Mouse (Mus musculus): Measurements from ENCODE around the gene Zfp609. TPM values are rescaled to one million over a fixed set of nuclear protein-coding genes. Genes with fewer than 3 reads are reported as not detected.

The Zfp609 gene
- polyA plus RNA-seq, 1 experiment = 48.1 TPM

- TF ChIP-seq GATA1 (IDR thresholded peaks at IDR 0.05; ENCODE audit: low read length) = no peak
These were observed 146.3 kb downstream of the Zfp609 start for GRCm38 (mm10) chr9:65680938-65681633.

DNA sequence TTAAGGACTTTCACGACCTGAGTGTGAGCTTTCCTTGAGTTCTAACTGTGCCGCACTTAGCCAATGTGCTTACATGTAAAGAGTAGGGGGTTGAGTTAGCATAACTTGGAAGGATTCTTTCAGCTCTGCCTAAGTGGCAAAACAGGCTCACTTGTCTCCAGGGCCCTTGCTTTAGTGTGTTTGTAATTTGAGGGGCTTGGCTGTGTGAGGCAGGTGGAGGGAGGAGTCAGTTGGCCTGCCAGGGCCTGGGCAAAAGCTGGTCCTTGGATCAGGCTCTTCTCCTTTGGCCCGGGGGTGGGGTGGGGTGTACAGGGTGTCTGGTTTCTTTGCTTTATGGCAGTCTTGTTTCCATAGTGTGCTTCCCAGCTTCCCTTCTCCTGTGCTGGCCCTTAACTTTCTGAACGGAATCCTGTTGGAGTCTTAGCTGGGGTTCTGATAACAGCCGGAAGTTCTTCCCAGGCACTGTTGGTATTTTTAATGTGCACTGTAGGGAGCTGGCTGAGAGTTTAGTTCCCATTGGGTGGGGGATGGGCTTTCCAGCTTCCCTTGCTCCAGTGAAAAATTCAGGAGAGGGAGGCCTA is 148.1 kb downstream of the Zfp609 start:
- TF ChIP-seq GATA1 (IDR thresholded peaks at IDR 0.05; ENCODE audit: low read length) = no peak

- no peak for TF ChIP-seq GATA1 (IDR thresholded peaks at IDR 0.05; ENCODE audit: low read length)
These were observed 150.3 kb downstream of the Zfp609 start for GRCm38 (mm10) chr9:65677119-65677462.

GRCm38 (mm10) chr9:65676358-65677118 is 150.8 kb downstream of the Zfp609 start:
- no peak for TF ChIP-seq GATA1 (IDR thresholded peaks at IDR 0.05; ENCODE audit: low read length)

- no peak for TF ChIP-seq GATA1 (IDR thresholded peaks at IDR 0.05; ENCODE audit: low read length)
These were observed 151.7 kb downstream of the Zfp609 start for GRCm38 (mm10) chr9:65675461-65676357.

- TF ChIP-seq GATA1 (IDR thresholded peaks at IDR 0.05; ENCODE audit: low read length) = no peak
These were observed 154.4 kb downstream of the Zfp609 start for GRCm38 (mm10) chr9:65672996-65673395.

DNA sequence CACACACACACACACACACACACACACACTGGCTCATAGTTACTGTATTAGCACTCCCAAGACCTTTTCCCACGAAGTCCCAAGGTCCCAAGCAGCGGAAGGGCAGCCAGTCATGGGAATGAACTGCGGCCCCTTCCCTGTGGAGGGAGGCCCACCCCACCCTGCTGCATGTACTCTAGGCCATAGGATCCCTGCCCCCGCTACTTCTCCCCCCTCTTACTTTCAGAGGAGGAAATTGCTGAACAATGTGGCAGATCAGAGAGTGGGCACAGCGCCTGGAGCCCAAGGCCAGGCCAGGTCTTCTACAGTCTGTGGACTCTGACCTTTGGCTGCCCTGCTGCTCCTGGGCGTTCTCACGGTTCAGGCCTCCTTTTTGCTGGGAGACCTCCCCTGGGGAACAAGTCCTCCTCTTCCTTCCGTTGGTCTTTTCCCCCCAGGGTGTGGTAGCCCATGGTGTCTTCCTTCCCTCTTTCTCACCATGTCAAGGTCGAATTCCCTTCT is 155.9 kb downstream of the Zfp609 start:
- no peak for TF ChIP-seq GATA1 (IDR thresholded peaks at IDR 0.05; ENCODE audit: low read length)

- TF ChIP-seq GATA1 (IDR thresholded peaks at IDR 0.05; ENCODE audit: low read length) = no peak
These were observed 159.7 kb downstream of the Zfp609 start, which contains the start of gene Oaz2 for GRCm38 (mm10) chr9:65667701-65668100. Gene Oaz2, plus strand, starts transcription at chr9:65668001.

GRCm38 (mm10) chr9:65666042-65666441 is 161.3 kb downstream of the Zfp609 start:
- no peak for TF ChIP-seq GATA1 (IDR thresholded peaks at IDR 0.05; ENCODE audit: low read length)

- TF ChIP-seq GATA1 (IDR thresholded peaks at IDR 0.05; ENCODE audit: low read length) = no peak
These were observed 163.2 kb downstream of the Zfp609 start for GRCm38 (mm10) chr9:65664163-65664562.

GRCm38 (mm10) chr9:65661493-65661892 is 165.9 kb downstream of the Zfp609 start:
- no peak for TF ChIP-seq GATA1 (IDR thresholded peaks at IDR 0.05; ENCODE audit: low read length)

GRCm38 (mm10) chr9:65661029-65661428 is 166.3 kb downstream of the Zfp609 start:
- TF ChIP-seq GATA1 (IDR thresholded peaks at IDR 0.05; ENCODE audit: low read length) = no peak

- TF ChIP-seq GATA1 (IDR thresholded peaks at IDR 0.05; ENCODE audit: low read length) = no peak
These were observed 170.1 kb downstream of the Zfp609 start for GRCm38 (mm10) chr9:65657218-65657617.

DNA sequence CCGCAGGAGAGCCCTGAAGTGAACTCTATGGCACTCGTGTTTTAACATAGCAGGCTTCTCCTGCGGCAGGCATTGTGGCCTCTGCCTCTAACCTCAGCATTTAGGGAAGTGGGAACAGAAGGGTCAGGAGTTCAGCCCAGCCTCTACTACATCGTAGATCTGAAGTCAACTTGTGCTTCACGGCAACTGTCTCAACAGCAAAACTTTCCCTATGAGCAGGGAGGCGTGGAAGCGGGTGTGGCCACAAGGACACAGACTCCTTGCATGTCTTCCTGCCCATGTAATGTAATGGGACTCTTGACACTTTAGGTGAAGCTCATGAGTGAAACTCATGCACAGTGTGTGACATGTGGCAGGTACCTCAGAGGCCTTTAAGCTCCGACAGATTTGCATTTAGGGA is 171.8 kb downstream of the Zfp609 start:
- TF ChIP-seq GATA1 (IDR thresholded peaks at IDR 0.05; ENCODE audit: low read length) = no peak

DNA sequence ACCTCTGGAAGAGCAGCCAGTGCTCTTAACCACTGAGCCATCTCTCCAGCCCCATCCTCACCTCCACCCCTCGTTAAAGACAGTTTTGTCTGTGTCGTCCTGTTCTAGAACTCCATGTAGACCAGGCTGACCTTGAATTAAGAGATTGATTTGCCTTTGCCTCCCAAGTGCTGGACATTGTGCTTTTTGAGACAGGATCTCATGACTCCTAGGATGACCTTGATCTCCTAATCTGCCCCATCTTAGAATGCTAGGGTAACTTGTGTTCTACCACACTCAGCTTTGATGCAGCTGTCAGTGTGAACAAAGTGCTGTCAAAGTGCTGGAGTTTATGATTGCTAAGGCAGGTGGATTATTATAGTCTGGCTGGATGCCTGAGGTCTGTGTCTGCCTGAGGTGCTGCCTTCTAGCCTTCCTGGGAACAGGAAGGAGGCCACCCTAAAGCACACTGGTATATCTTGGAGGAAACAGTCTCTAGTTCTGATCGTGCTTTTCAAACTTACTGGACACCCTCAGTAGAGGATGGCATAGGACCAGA is 172.6 kb downstream of the Zfp609 start:
- no peak for TF ChIP-seq GATA1 (IDR thresholded peaks at IDR 0.05; ENCODE audit: low read length)

Data from G1E-ER4 (cell line).